Mouse (Mus musculus) C2C12 (cell line): ENCODE results near the gene Gm4312. TPM values are rescaled to one million over a fixed set of nuclear protein-coding genes. Genes with fewer than 3 reads are reported as not detected.

Source experiments
- polyA plus RNA-seq: library from polyadenylated mRNA; unstranded; fragments of >200 nt; fragmentation: generic; extraction: Trizol; gene quantifications from one replicate; pipeline ENCODE4 v1.2.1, GENCODE M21; 2012; ENCODE audit warnings: missing spikeins

The Gm4312 gene
- polyA plus RNA-seq, 1 experiment: not detected

Other genes starting within 250 kb of the Gm4312 start
- not detected for gene Gm4301, start 46.9 kb downstream of the Gm4312 start, polyA plus RNA-seq
- gene Gm4302, start 41.7 kb downstream of the Gm4312 start, polyA plus RNA-seq: 0.19 TPM
- gene Gm4303, start 36.6 kb downstream of the Gm4312 start, polyA plus RNA-seq: not detected
- gene Gm4305, start 31.5 kb downstream of the Gm4312 start, polyA plus RNA-seq: not detected
- gene Gm4307, start 21.2 kb downstream of the Gm4312 start, polyA plus RNA-seq: not detected
- 3.4 TPM for gene Tmtc3, start 104.8 kb upstream of the Gm4312 start, polyA plus RNA-seq
- gene Cep290, start 105.0 kb upstream of the Gm4312 start, polyA plus RNA-seq: 2.2 TPM
- 7.8 TPM for gene 4930430F08Rik, start 207.9 kb upstream of the Gm4312 start, polyA plus RNA-seq
- gene 1700017N19Rik, start 207.9 kb upstream of the Gm4312 start, polyA plus RNA-seq: not detected